In the genomic region with DNA sequence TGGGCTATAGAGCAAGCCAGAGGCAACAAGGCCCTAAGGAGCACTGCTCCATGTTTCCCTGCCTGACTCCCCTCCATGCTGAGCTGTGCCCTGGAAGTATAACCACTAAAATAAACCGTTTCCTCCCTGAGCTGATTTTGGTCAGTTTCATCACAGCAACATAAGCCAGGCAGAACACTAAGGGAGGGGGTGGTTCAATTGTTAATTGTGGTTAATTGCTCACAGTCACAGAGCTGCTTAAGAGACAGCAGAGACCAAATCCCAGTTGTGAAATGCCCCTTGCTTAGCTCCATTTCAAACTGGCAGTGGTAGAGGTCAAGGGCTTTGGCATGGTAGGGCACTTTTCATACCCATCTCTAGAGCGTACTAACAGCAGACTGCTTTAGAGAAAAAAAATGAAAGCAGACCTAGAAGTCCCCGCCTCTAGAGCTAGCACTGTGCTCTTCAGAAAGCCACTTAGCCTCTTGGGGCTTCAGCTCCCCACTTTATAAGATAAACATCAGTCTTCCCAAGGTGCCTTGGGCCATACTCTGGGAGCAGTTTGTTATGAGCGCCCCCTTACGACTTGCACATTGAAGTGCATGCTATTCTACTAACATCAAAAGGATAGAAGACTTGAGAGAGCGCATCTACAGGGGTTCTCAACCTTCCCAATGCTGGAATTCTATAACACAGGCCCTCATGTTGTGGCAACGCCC, we compare ENCODE assay signal across 13 mouse cellular contexts.
DNase-seq lines count a peak whose midpoint lies in the region; ATAC-seq lines count a peak whose summit lies in the region.
"Had no signal": no experiment of that assay in that cellular context is flagged by ENCODE, and none has a peak within 500 bp of the region (broad histone marks: within the 10 kb centered on the region; RNA-seq: fewer than 3 reads in every experiment).

No protein-coding gene starts in this region.

- peak; percentile 8 for DNase-seq in heart, adult 18-20 months
- no peak for DNase-seq in heart, postnatal 4 days
- peak; percentile 33 for DNase-seq in midbrain, embryonic 11.5 days (ENCODE audit: low spot score, missing footprints)
- no peak for DNase-seq in midbrain, embryonic 10.5 days (ENCODE audit: low spot score)
- DNase-seq in cerebellum, adult 11 months = no peak
- DNase-seq: heart, postnatal 36 days; kidney, postnatal 10 days; thymus, postnatal 25 days had no signal

- H3K9ac ChIP-seq in midbrain, embryonic 11.5 days (ENCODE audit: low read length) = no peak overlapping the region
- H3K9ac ChIP-seq: embryonic facial prominence, embryonic 12.5 days; liver, embryonic 15.5 days had no signal

- H3K4me1 ChIP-seq in midbrain, embryonic 11.5 days (ENCODE audit: control insufficient read depth, insufficient read depth, low read length) = no peaks in the 10 kb centered on the region
- H3K4me1 ChIP-seq in midbrain, embryonic 10.5 days = no peaks in the 10 kb centered on the region; the same call in 1 of the 2 replicates
- peaks cover 3% of the 10 kb centered on the region; the same call in 1 of the 2 replicates for H3K4me1 ChIP-seq in brown adipose tissue, adult 24 weeks (ENCODE audit: control insufficient read depth, insufficient read depth, insufficient read length, low read length)
- H3K4me1 ChIP-seq: embryonic facial prominence, embryonic 12.5 days; liver, embryonic 15.5 days had no signal

- H3K27ac ChIP-seq in midbrain, embryonic 11.5 days (ENCODE audit: low read depth, low read length) = no peak overlapping the region
- no peak overlapping the region for H3K27ac ChIP-seq in midbrain, embryonic 10.5 days (replicated peaks)
- H3K27ac ChIP-seq in brown adipose tissue, adult 24 weeks (replicated peaks; ENCODE audit: low read depth, low read length) = 0 out of 2 replicates have a peak overlapping the region, but pooled peaks have one; percentile 4
- H3K27ac ChIP-seq: embryonic facial prominence, embryonic 12.5 days; liver, embryonic 15.5 days had no signal

- H3K4me3 ChIP-seq in midbrain, embryonic 11.5 days (ENCODE audit: low read depth, low read length) = no peak overlapping the region
- no peak overlapping the region for H3K4me3 ChIP-seq in midbrain, embryonic 10.5 days
- no peak overlapping the region for H3K4me3 ChIP-seq in brown adipose tissue, adult 24 weeks (ENCODE audit: insufficient read depth, low read depth, low read length)
- H3K4me3 ChIP-seq: embryonic facial prominence, embryonic 12.5 days; liver, embryonic 15.5 days had no signal

- no peaks in the 10 kb centered on the region for H3K36me3 ChIP-seq in midbrain, embryonic 11.5 days (ENCODE audit: control insufficient read depth, insufficient read depth, low read length)
- no peaks in the 10 kb centered on the region for H3K36me3 ChIP-seq in midbrain, embryonic 10.5 days
- H3K36me3 ChIP-seq: embryonic facial prominence, embryonic 12.5 days; liver, embryonic 15.5 days had no signal

- H3K4me2 ChIP-seq in midbrain, embryonic 11.5 days = no peak overlapping the region
- H3K4me2 ChIP-seq: embryonic facial prominence, embryonic 12.5 days; liver, embryonic 15.5 days had no signal

- WGBS in midbrain, embryonic 11.5 days = 68% methylated on average over 7 of the region's 7 CpGs
- 72% methylated on average over 7 of the region's 7 CpGs for WGBS in midbrain, embryonic 10.5 days

- no peaks in the 10 kb centered on the region for H3K9me3 ChIP-seq in midbrain, embryonic 11.5 days (ENCODE audit: control insufficient read depth, low read length)
- no peaks in the 10 kb centered on the region for H3K9me3 ChIP-seq in midbrain, embryonic 10.5 days (replicated peaks)
- H3K9me3 ChIP-seq: embryonic facial prominence, embryonic 12.5 days; liver, embryonic 15.5 days had no signal

- H3K27me3 ChIP-seq in midbrain, embryonic 11.5 days (ENCODE audit: control insufficient read depth, insufficient read depth, low read length) = no peaks in the 10 kb centered on the region
- no peaks in the 10 kb centered on the region for H3K27me3 ChIP-seq in midbrain, embryonic 10.5 days (ENCODE audit: low read depth, poor library complexity, severe bottlenecking)
- H3K27me3 ChIP-seq: embryonic facial prominence, embryonic 12.5 days; liver, embryonic 15.5 days had no signal

- no peak for ATAC-seq in midbrain, embryonic 11.5 days (ENCODE audit: low FRiP score)
- peak; percentile 88 for ATAC-seq in megakaryocyte progenitor cell, adult 5-6 weeks (replicated peaks; ENCODE audit: poor library complexity)
- ATAC-seq in cerebellum, adult (ENCODE audit: insufficient number of reproducible peaks, low FRiP score, low TSS enrichment) = no peak

Comparison
In these comparisons a context has a peak if more than half of its experiments do, and no peak if none do; other contexts are left out.
1. DNase-seq: peak in heart, adult 18-20 months (2 of 2) and midbrain, embryonic 11.5 days (single experiment); none in heart, postnatal 4 days (single experiment), midbrain, embryonic 10.5 days (single experiment) and cerebellum, adult 11 months (single experiment).